Mouse (Mus musculus) CH12.LX (cell line): ENCODE data around the gene Palm2.

Source experiments
- CTCF ChIP-seq, 2 experiments: IDR thresholded peaks in 1 of 2; conservative IDR thresholded peaks in 1 of 2; 2 replicates each; pipeline ENCODE4 v1.5.1; 2011 to 2012; ENCODE audit warnings: low read depth in 2 of 2, low read length in 2 of 2, improper control_type of control experiment in 1 of 2, inconsistent platforms in 1 of 2, mild to moderate bottlenecking in 1 of 2, moderate library complexity in 1 of 2
- E2F4 ChIP-seq: IDR thresholded peaks from 2 replicates; pipeline ENCODE4 v1.6.1; 2011; ENCODE audit warnings: low read depth, low read length, improper control_type of control experiment; ENCODE audit not compliant: insufficient replicate concordance
- EP300 ChIP-seq: IDR thresholded peaks from 2 replicates; pipeline ENCODE4 v1.6.1; 2011; ENCODE audit warnings: low read length, improper control_type of control experiment
- ETS1 ChIP-seq: conservative IDR thresholded peaks from 2 replicates; pipeline ENCODE4 v1.6.1; 2012; ENCODE audit warnings: low read depth, mild to moderate bottlenecking, inconsistent platforms, low read length, improper control_type of control experiment, moderate library complexity
- HCFC1 ChIP-seq: IDR thresholded peaks from 2 replicates; pipeline ENCODE4 v1.6.1; 2012; ENCODE audit warnings: low read depth, mild to moderate bottlenecking, inconsistent platforms, low read length, improper control_type of control experiment
- MAZ ChIP-seq: IDR thresholded peaks from 2 replicates; pipeline ENCODE4 v1.6.1; 2012; ENCODE audit warnings: low read depth, mild to moderate bottlenecking, inconsistent platforms, low read length, improper control_type of control experiment, moderate library complexity
- MEF2A ChIP-seq: IDR thresholded peaks from 2 replicates; pipeline ENCODE4 v1.6.1; 2014; ENCODE audit warnings: low read depth, mild to moderate bottlenecking, inconsistent platforms, low read length, improper control_type of control experiment, borderline replicate concordance
- POLR2A ChIP-seq: IDR thresholded peaks from 2 replicates; pipeline ENCODE4 v1.6.1; 2011; ENCODE audit warnings: low read depth, mild to moderate bottlenecking, improper control_type of control experiment, low read length
- SIN3A ChIP-seq: IDR thresholded peaks from 2 replicates; pipeline ENCODE4 v1.6.1; 2012; ENCODE audit warnings: low read length, improper control_type of control experiment, inconsistent platforms
- SMC3 ChIP-seq: IDR thresholded peaks from 2 replicates; pipeline ENCODE4 v1.6.1; 2011; ENCODE audit warnings: low read depth, low read length, improper control_type of control experiment
- TCF12 ChIP-seq: IDR thresholded peaks from 2 replicates; pipeline ENCODE4 v1.6.1; 2014; ENCODE audit warnings: low read depth, mild to moderate bottlenecking, inconsistent platforms, low read length, improper control_type of control experiment
- USF2 ChIP-seq: conservative IDR thresholded peaks from 2 replicates; pipeline ENCODE4 v1.6.1; 2011; ENCODE audit warnings: low read depth, low read length, improper control_type of control experiment

DNA sequence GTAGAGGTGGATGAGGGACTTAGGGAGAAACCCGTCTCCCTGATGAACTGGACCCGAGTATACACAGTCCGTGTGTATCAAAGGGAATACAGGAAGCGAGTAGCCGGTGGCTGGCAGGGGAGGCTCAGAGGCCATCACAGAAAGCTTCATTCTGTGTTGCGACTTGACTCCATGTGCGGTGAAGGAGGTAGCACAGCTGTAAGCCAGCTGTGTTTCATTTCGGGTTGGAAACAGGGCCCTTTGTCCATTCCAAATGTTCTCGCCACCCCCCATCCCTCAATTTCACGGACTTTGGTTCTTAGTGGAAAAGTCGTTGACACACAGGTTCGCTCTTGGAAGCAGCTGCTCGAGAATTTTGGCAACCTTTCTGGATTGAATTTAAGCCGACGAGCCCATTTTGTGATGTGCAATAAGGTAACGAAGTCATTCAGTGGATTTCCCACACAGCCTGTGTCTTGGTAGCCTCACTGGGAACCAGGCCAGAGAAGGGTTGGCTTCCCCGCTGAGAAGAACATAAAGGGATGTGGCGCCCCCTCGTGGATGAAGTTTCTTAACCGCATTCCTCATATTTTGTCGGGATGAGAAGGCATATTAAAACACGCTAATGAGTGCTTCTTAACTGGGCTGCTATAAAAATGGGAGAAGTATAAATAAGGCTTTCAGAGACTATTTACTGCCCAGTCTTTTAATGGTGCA lies 173.3 kb downstream of the Palm2 start:
- TF ChIP-seq E2F4 (no peak), MAZ (no peak), POLR2A (no peak), ETS1 (no peak), TCF12 (no peak), CTCF (conservative IDR thresholded peaks at IDR 0.05 in 1 of 2, IDR thresholded peaks at IDR 0.05 in 1 of 2; ENCODE audit: low read depth in 2 of 2, low read length in 2 of 2) (peak; percentile 29 to 80; a peak in 3 of 4 replicates), HCFC1 (no peak), MEF2A (no peak), SIN3A (no peak), USF2 (no peak), SMC3 (peak; percentile 71), EP300 (no peak)
